Mouse (Mus musculus) thymus, adult 2 months (tissue): Measurements from ENCODE around the gene Map3k6.

ENCODE experiments used
- CTCF ChIP-seq: fragments of 200-500 bp; IDR thresholded peaks from 2 replicates; pipeline ENCODE4 v1.5.1; 2012; ENCODE audit warnings: mild to moderate bottlenecking, control low read depth, low read length, moderate library complexity, borderline replicate concordance; ENCODE audit not compliant: control insufficient read depth, poor library complexity, insufficient read depth; ENCODE audit errors: extremely low read depth
- POLR2A ChIP-seq: fragments of 200-500 bp; IDR thresholded peaks from 2 replicates; pipeline ENCODE4 v1.6.1; 2012; ENCODE audit warnings: mild to moderate bottlenecking, low read length, control low read depth, moderate library complexity; ENCODE audit not compliant: control insufficient read depth, poor library complexity, insufficient read depth; ENCODE audit errors: extremely low read depth

DNA sequence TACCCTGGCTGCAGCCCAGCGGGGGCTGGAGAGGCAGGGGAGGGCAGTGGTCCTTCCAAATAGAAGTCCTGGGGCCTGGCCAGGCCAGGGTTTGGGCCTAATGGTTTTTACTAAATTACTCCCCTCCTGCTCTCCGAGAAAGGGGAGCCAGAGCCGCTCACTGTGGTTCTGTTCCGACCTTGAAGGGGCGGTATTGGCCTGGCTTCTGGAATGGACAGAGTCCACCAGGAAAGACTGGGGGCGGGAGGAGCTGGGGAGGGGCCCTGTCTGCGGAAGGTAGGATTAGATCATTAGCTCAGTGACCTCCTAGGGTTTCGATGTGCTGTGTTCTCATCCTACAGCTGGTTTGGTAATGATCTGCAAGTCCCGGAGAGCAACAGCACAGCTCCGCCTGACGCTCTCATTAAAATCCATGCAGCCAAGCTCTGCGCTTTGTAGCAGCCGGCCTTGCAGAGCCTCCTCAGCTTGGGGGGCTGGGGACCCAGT lies 42.8 kb upstream of the Map3k6 start:
- TF ChIP-seq CTCF (no peak), POLR2A (no peak)
